In the genomic region with DNA sequence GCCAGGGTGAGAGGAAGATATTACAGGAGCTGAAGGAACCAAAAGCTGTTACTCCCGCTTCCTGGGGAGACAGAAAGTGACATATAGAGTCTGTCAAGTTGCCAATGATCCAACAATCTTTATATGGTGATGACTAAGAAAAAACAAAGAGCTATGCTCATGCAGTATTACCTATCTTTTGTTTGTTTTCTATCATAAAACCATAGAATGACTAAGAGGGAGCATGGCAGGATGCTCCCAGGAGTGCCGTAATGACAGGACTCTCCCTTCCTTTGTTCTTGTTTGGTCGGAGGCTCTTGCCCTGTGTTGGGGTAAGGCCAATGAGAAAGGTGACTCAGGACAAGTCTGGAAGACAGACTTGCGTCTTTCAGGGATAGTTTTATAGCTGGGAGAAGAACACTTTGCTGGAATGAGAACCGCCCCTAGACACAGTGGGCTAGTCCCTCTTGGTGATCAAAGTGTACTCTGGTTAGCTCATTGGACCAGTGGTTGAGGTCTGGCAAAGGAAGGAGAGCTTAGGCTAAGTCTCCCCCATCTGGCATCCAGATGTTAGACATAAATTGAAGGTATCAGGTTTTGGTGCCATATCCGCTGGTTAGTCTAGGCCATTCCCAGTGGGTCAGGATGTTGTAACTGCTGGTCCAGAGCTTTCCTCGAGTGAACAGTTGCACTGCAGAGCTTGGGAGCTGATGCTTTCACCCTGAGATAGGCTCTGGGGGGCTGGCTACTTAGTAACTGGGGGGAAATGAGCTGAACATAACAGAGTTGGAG, we compare ENCODE assay signal across 9 mouse cellular contexts. TPM values are rescaled to one million over a fixed set of nuclear protein-coding genes. Genes with fewer than 3 reads are reported as not detected.
A peak's percentile ranks its signal among the peaks of the same experiment; 100 is the strongest.
DNase-seq lines count a peak whose midpoint lies in the region; ATAC-seq lines count a peak whose summit lies in the region.
"Had no signal": no experiment of that assay in that cellular context is flagged by ENCODE, and none has a peak within 500 bp of the region (broad histone marks: within the 10 kb centered on the region; RNA-seq: fewer than 3 reads in every experiment).

No protein-coding gene starts in this region.

- no peaks in the 10 kb centered on the region for H3K9me3 ChIP-seq in heart, embryonic 15.5 days (replicated peaks)
- H3K9me3 ChIP-seq in embryonic facial prominence, embryonic 11.5 days (replicated peaks; ENCODE audit: control insufficient read depth, low read length) = no peaks in the 10 kb centered on the region
- no peaks in the 10 kb centered on the region for H3K9me3 ChIP-seq in limb, embryonic 11.5 days (ENCODE audit: control insufficient read depth, low read length)
- H3K9me3 ChIP-seq: heart, embryonic 10.5 days had no signal

- H3K27me3 ChIP-seq in heart, embryonic 15.5 days = no peaks in the 10 kb centered on the region
- H3K27me3 ChIP-seq in embryonic facial prominence, embryonic 11.5 days (ENCODE audit: control insufficient read depth, insufficient read depth, low read length) = no peaks in the 10 kb centered on the region
- no peaks in the 10 kb centered on the region for H3K27me3 ChIP-seq in limb, embryonic 11.5 days (ENCODE audit: control insufficient read depth, insufficient read depth, low read length)

- no peak overlapping the region for H3K9ac ChIP-seq in heart, embryonic 15.5 days
- no peak overlapping the region for H3K9ac ChIP-seq in embryonic facial prominence, embryonic 11.5 days (replicated peaks; ENCODE audit: low read length)
- no peak overlapping the region for H3K9ac ChIP-seq in limb, embryonic 11.5 days (ENCODE audit: low read length)

- 71% methylated on average over 7 of the region's 7 CpGs for WGBS in heart, embryonic 15.5 days
- WGBS in embryonic facial prominence, embryonic 11.5 days = 45% methylated on average over 7 of the region's 7 CpGs
- WGBS in limb, embryonic 11.5 days = 27% methylated on average over 7 of the region's 7 CpGs

- no peak overlapping the region for H3K4me2 ChIP-seq in heart, embryonic 15.5 days
- no peak overlapping the region for H3K4me2 ChIP-seq in embryonic facial prominence, embryonic 11.5 days (ENCODE audit: low read depth, low read length)
- no peak overlapping the region for H3K4me2 ChIP-seq in limb, embryonic 11.5 days (ENCODE audit: low read depth, severe bottlenecking)

- peaks cover 28% of the 10 kb centered on the region for H3K4me1 ChIP-seq in heart, embryonic 15.5 days (replicated peaks)
- H3K4me1 ChIP-seq in embryonic facial prominence, embryonic 11.5 days (ENCODE audit: control insufficient read depth, insufficient read depth, low read length) = peaks cover 4% of the 10 kb centered on the region; the same call in 1 of the 2 replicates
- H3K4me1 ChIP-seq in limb, embryonic 11.5 days (ENCODE audit: control insufficient read depth, insufficient read depth, low read length) = peaks cover 25% of the 10 kb centered on the region

- no peak overlapping the region for H3K4me3 ChIP-seq in heart, embryonic 15.5 days
- no peak overlapping the region for H3K4me3 ChIP-seq in embryonic facial prominence, embryonic 11.5 days (ENCODE audit: low read depth, low read length)
- no peak overlapping the region for H3K4me3 ChIP-seq in limb, embryonic 11.5 days (ENCODE audit: low read depth, low read length)
- H3K4me3 ChIP-seq: heart, embryonic 10.5 days had no signal

- DNase-seq in heart, postnatal 14 days = no peak
- peak; percentile 34 for DNase-seq in adipocyte (ENCODE audit: low spot score)
- DNase-seq in embryonic facial prominence, embryonic 11.5 days (ENCODE audit: low spot score) = peak; percentile 90
- DNase-seq in limb, embryonic 11.5 days (ENCODE audit: low spot score) = peak; percentile 79
- no peak for DNase-seq in right cerebral cortex, postnatal 14 days
- no peak for DNase-seq in ovary, postnatal 14 days (ENCODE audit: low spot score)

- no peak for ATAC-seq in heart, embryonic 15.5 days (replicated peaks; ENCODE audit: insufficient number of reproducible peaks, insufficient read depth, low FRiP score, low read depth)
- ATAC-seq in embryonic facial prominence, embryonic 11.5 days (replicated peaks; ENCODE audit: insufficient number of reproducible peaks, low FRiP score, low TSS enrichment, low read depth) = peak; percentile 61
- ATAC-seq in limb, embryonic 11.5 days (ENCODE audit: insufficient number of reproducible peaks, low FRiP score, low TSS enrichment, low read depth) = peak; percentile 88
- no peak for ATAC-seq in megakaryocyte progenitor cell, adult 5-6 weeks (replicated peaks; ENCODE audit: poor library complexity)

- H3K27ac ChIP-seq in heart, embryonic 15.5 days = 0 out of 2 replicates have a peak overlapping the region, but pooled peaks have one; percentile 7
- peak overlapping the region; percentile 65 for H3K27ac ChIP-seq in embryonic facial prominence, embryonic 11.5 days (replicated peaks; ENCODE audit: low read depth, low read length)
- peak overlapping the region; percentile 75 for H3K27ac ChIP-seq in limb, embryonic 11.5 days (replicated peaks; ENCODE audit: low read depth, low read length)
- H3K27ac ChIP-seq: heart, embryonic 10.5 days had no signal

- intact Hi-C loops in heart, postnatal 14 days (cut with DNase I) = loop anchor here (1.0 to 5.0 kb wide), 2 partner anchors 52 to 179 kb away; no protein-coding TSS in a partner anchor

- peaks cover 46% of the 10 kb centered on the region for H3K36me3 ChIP-seq in heart, embryonic 15.5 days
- H3K36me3 ChIP-seq in embryonic facial prominence, embryonic 11.5 days (replicated peaks; ENCODE audit: control insufficient read depth, insufficient read depth, low read depth, low read length) = no peaks in the 10 kb centered on the region
- H3K36me3 ChIP-seq in limb, embryonic 11.5 days (ENCODE audit: control insufficient read depth, insufficient read depth, low read length) = no peaks in the 10 kb centered on the region

RNA-seq across cellular contexts. Expression of a gene that starts 54.7 kb away (rescaled TPM):
- 0.06 and 0.18 TPM in 2 replicates for polyA plus RNA-seq in heart, embryonic 15.5 days (2015; fragmentation: Nextera tagmentation; extraction: Ambion mirVana)
- total RNA-seq in heart, postnatal 14 days (2021) = under 1 TPM; 0.12 to 0.17 TPM
- 0.21 and 0.34 TPM in 2 replicates for polyA plus RNA-seq in embryonic facial prominence, embryonic 11.5 days (2014; fragmentation: Nextera tagmentation; extraction: Ambion mirVana)
- polyA plus RNA-seq in limb, embryonic 11.5 days (2014; fragmentation: Nextera tagmentation; extraction: Ambion mirVana) = 0.15 and 0.28 TPM in 2 replicates
- 52.3 and 76.8 TPM in 2 replicates for total RNA-seq in megakaryocyte progenitor cell, adult 5-6 weeks (2015)
- total RNA-seq in megakaryocyte progenitor cell, adult 5-6 weeks (2017) = 41.4 and 61.6 TPM in 2 replicates

RNA-seq across cellular contexts. Expression of a gene that starts 55.0 kb away (rescaled TPM):
- polyA plus RNA-seq in heart, embryonic 15.5 days (2015; fragmentation: Nextera tagmentation; extraction: Ambion mirVana) = 30.5 and 42.5 TPM in 2 replicates
- total RNA-seq in heart, postnatal 14 days (2021) = 100 to 1,000 TPM; 199 to 203 TPM
- polyA plus RNA-seq in embryonic facial prominence, embryonic 11.5 days (2014; fragmentation: Nextera tagmentation; extraction: Ambion mirVana) = 11.5 and 12.4 TPM in 2 replicates
- 11.0 and 11.2 TPM in 2 replicates for polyA plus RNA-seq in limb, embryonic 11.5 days (2014; fragmentation: Nextera tagmentation; extraction: Ambion mirVana)
- 23.8 and 43.2 TPM in 2 replicates for total RNA-seq in megakaryocyte progenitor cell, adult 5-6 weeks (2015)
- total RNA-seq in megakaryocyte progenitor cell, adult 5-6 weeks (2017) = 26.6 and 36.4 TPM in 2 replicates

Comparison
In these comparisons a context has a peak if more than half of its experiments do, and no peak if none do; other contexts are left out.
1. ATAC-seq: peak in embryonic facial prominence, embryonic 11.5 days (single experiment) and limb, embryonic 11.5 days (single experiment); none in heart, embryonic 15.5 days (single experiment) and megakaryocyte progenitor cell, adult 5-6 weeks (single experiment).
2. H3K27ac ChIP-seq: peak in every context shown above with its lines; median percentile 75 in limb, embryonic 11.5 days; 65 in embryonic facial prominence, embryonic 11.5 days; 7 in heart, embryonic 15.5 days.
3. DNase-seq: peak in adipocyte (single experiment), embryonic facial prominence, embryonic 11.5 days (single experiment) and limb, embryonic 11.5 days (single experiment); none in heart, postnatal 14 days (0 of 2), right cerebral cortex, postnatal 14 days (single experiment) and ovary, postnatal 14 days (single experiment).